8 mouse cellular contexts compared by ENCODE assay signal in genomic region chr2:132252542-132253528, GRCm38 (mm10). TPM values are rescaled to one million over a fixed set of nuclear protein-coding genes. Genes with fewer than 3 reads are reported as not detected.
A peak's percentile ranks its signal among the peaks of the same experiment; 100 is the strongest.
DNase-seq lines count a peak whose midpoint lies in the region; ATAC-seq and TF ChIP-seq lines count a peak whose summit lies in the region.

Gene Pcna (minus strand): TSS chr2:132253314.

- H3K4me1 ChIP-seq in cortical plate, adult 2 months (ENCODE audit: control insufficient read depth, insufficient read depth, low read length), result no peaks in the 10 kb centered on the region; the same call in 1 of the 2 replicates
- H3K4me1 ChIP-seq in megakaryocyte, embryonic 14.5 days, result peaks cover 60% of the 10 kb centered on the region

- TF ChIP-seq CTCF in cortical plate, adult 2 months (IDR thresholded peaks at IDR 0.05; ENCODE audit: extremely low read depth, insufficient read depth, low read length), result no peak

- peaks cover 33% of the 10 kb centered on the region for H3K36me3 ChIP-seq in megakaryocyte, embryonic 14.5 days (replicated peaks; ENCODE audit: low read length)

- H3K4me3 ChIP-seq in cortical plate, adult 2 months (ENCODE audit: insufficient read depth, low read length), result peak within 1 kb of the TSS; percentile 66
- H3K4me3 ChIP-seq in megakaryocyte, embryonic 14.5 days (replicated peaks), result peak within 1 kb of the TSS; percentile 93

- H3K9me3 ChIP-seq in megakaryocyte, embryonic 14.5 days, result no peaks in the 10 kb centered on the region

- DNase-seq in gastrocnemius, adult 8-10 months (ENCODE audit: low spot score in 2 of 2), result peak; percentile 94 to 96
- DNase-seq in hindlimb bud, embryonic 11.5 days (ENCODE audit: extremely low spot score, low read depth, low spot score), result peak; percentile 79
- DNase-seq in left cerebral cortex, adult 8-10 months (ENCODE audit: low spot score in 2 of 2), result peak; percentile 93 to 97
- DNase-seq in right cerebral cortex, postnatal 10 days (ENCODE audit: low spot score in 2 of 2), result peak; percentile 98
- peak; percentile 92 for DNase-seq in urinary bladder, postnatal 25 days (ENCODE audit: low spot score)

- TF ChIP-seq POLR2A in cortical plate, adult 2 months (IDR thresholded peaks at IDR 0.05; ENCODE audit: extremely low read depth, insufficient read depth, low read length), result peak; percentile 89

- no peaks in the 10 kb centered on the region for H3K27me3 ChIP-seq in megakaryocyte, embryonic 14.5 days (replicated peaks)

- H3K27ac ChIP-seq in cortical plate, adult 2 months (ENCODE audit: insufficient read depth, low read length), result no peak within 1 kb of the TSS

- peak; percentile 90 for ATAC-seq in activated CD4-positive, CD25-positive, alpha-beta regulatory T cell, adult 4 months

RNA-seq across cellular contexts. Expression of gene Pcna, which starts in this region (rescaled TPM):
- polyA plus RNA-seq in activated CD4-positive, CD25-positive, alpha-beta regulatory T cell, adult 4 months (2017; shearing (Covaris generic)), result 100 to 1,000 TPM; 185 to 199 TPM
- polyA plus RNA-seq in cortical plate, adult 2 months (2012; rRNA removed), result 64.2 and 66.3 TPM in 2 replicates
- total RNA-seq in gastrocnemius, adult 8-10 months (2022), result 10 to 100 TPM; 19.1 to 21.7 (median 20.9) TPM
- total RNA-seq in left cerebral cortex, adult 8-10 months (2022), result 10 to 100 TPM; 51.4 to 59.2 (median 53.9) TPM
- polyA plus RNA-seq in megakaryocyte, embryonic 14.5 days (2012; ENCODE audit: insufficient read depth, low replicate concordance), result 6.9 and 19.1 TPM in 2 replicates
